Mouse (Mus musculus) C2C12 (cell line): ENCODE data around the gene Brsk1. TPM values are rescaled to one million over a fixed set of nuclear protein-coding genes. Genes with fewer than 3 reads are reported as not detected.

ENCODE experiments used
- H3K27me3 ChIP-seq: one replicate; pipeline ENCODE4 v1.6.1; 2011; ENCODE audit not compliant: control insufficient read depth, insufficient read depth, insufficient read length
- H3K36me3 ChIP-seq: one replicate; pipeline ENCODE4 v1.6.1; 2011; ENCODE audit not compliant: control insufficient read depth, insufficient read depth
- H3K4me3 ChIP-seq: one replicate; pipeline ENCODE4 v1.5.1; 2011; ENCODE audit warnings: mild to moderate bottlenecking, control low read depth; ENCODE audit not compliant: poor library complexity, insufficient read depth, severe bottlenecking
- H3K79me2 ChIP-seq: one replicate; pipeline ENCODE4 v1.6.1; 2011; ENCODE audit not compliant: control insufficient read depth, insufficient read depth
- H3K79me3 ChIP-seq: one replicate; pipeline ENCODE4 v1.6.1; 2011; ENCODE audit warnings: low read depth, control low read depth
- H3ac ChIP-seq: one replicate; pipeline ENCODE3; 2011; ENCODE audit warnings: low read depth; ENCODE audit not compliant: control insufficient read depth, insufficient read length
- CEBPB ChIP-seq: IDR thresholded peaks from one replicate; pipeline ENCODE4 v1.6.1; 2011; ENCODE audit warnings: low read depth, mild to moderate bottlenecking, control low read depth, moderate library complexity
- CTCF ChIP-seq: IDR thresholded peaks from one replicate; pipeline ENCODE4 v1.5.1; 2011; ENCODE audit not compliant: control insufficient read depth, insufficient read depth, insufficient read length
- FOSL1 ChIP-seq: IDR thresholded peaks from one replicate; pipeline ENCODE4 v1.8.0; 2011; ENCODE audit warnings: mild to moderate bottlenecking, low read length; ENCODE audit not compliant: poor library complexity, insufficient read depth, severe bottlenecking
- MAX ChIP-seq: IDR thresholded peaks from one replicate; pipeline ENCODE4 v1.6.1; 2011; ENCODE audit warnings: mild to moderate bottlenecking, control low read depth
- MYOD1 ChIP-seq: IDR thresholded peaks from one replicate; pipeline ENCODE4 v1.6.1; 2011; ENCODE audit warnings: low read depth; ENCODE audit not compliant: control insufficient read depth, insufficient read length
- MYOG ChIP-seq: IDR thresholded peaks from one replicate; pipeline ENCODE4 v1.6.1; 2011; ENCODE audit not compliant: control insufficient read depth, insufficient read length; ENCODE audit errors: extremely low read depth
- USF1 ChIP-seq: IDR thresholded peaks from one replicate; pipeline ENCODE4 v1.6.1; 2011; ENCODE audit warnings: low read depth, mild to moderate bottlenecking, control low read depth, moderate library complexity
- polyA plus RNA-seq: library from polyadenylated mRNA; unstranded; fragments of >200 nt; fragmentation: generic; extraction: Trizol; gene quantifications from one replicate; pipeline ENCODE4 v1.2.1, GENCODE M21; 2012; ENCODE audit warnings: missing spikeins

Gene Brsk1
- polyA plus RNA-seq, 1 experiment, result 15.3 TPM

- Histone ChIP-seq H3K36me3 (no peaks in the 10 kb centered on the region), H3K4me3 (no peak overlapping the region)
- TF ChIP-seq CTCF (no peak), MYOD1 (no peak), CEBPB (no peak), MYOG (no peak), MAX (no peak), USF1 (no peak), FOSL1 (no peak)
Observed at GRCm38 (mm10) chr7:4705098-4705497, 14.7 kb downstream of the Brsk1 start.

GRCm38 (mm10) chr7:4712594-4712993 lies 22.2 kb downstream of the Brsk1 start:
- no peak overlapping the region for H3K4me3 ChIP-seq
- H3K27me3 ChIP-seq, result no peaks in the 10 kb centered on the region
- H3K79me2 ChIP-seq, result no peaks in the 10 kb centered on the region
- TF ChIP-seq MAX (no peak), USF1 (no peak), MYOG (no peak), MYOD1 (no peak), FOSL1 (no peak), CEBPB (no peak), CTCF (no peak)
- H3K36me3 ChIP-seq, result no peaks in the 10 kb centered on the region
- H3K79me3 ChIP-seq, result no peaks in the 10 kb centered on the region
- H3ac ChIP-seq, result no peak overlapping the region

More at GRCm38 (mm10) chr7:4705098-4705497, 14.7 kb downstream of the Brsk1 start:
- Histone ChIP-seq H3K79me3 (no peaks in the 10 kb centered on the region), H3ac (no peak overlapping the region), H3K27me3 (no peaks in the 10 kb centered on the region), H3K79me2 (no peaks in the 10 kb centered on the region)

- Histone ChIP-seq H3K27me3 (no peaks in the 10 kb centered on the region), H3K79me3 (no peaks in the 10 kb centered on the region), H3K4me3 (no peak overlapping the region), H3K36me3 (no peaks in the 10 kb centered on the region), H3ac (no peak overlapping the region), H3K79me2 (no peaks in the 10 kb centered on the region)
- TF ChIP-seq MYOG, result no peak
- no peak for TF ChIP-seq MAX
- no peak for TF ChIP-seq CTCF
- TF ChIP-seq CEBPB, result no peak
- TF ChIP-seq MYOD1, result no peak
- TF ChIP-seq FOSL1, result no peak
- no peak for TF ChIP-seq USF1
Observed at GRCm38 (mm10) chr7:4716955-4717354, 26.6 kb downstream of the Brsk1 start.

DNA sequence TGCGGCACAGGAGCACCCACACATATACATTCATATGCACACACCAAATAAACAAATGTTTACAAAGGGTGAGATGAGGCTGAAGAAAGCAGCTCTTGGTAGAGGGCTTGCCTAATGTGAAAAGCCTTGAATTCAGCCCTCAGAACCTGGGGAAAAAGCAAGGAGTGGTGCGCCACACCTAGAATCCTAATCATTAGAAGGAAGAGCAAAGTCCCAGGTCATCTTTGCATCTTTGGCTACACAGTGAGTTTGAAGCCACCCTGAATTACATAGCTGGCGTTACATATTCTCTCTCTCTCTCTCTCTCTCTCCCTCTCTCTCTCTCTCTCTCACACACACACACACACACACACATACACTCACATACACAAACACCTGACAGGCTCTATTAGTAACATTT lies 28.9 kb downstream of the Brsk1 start:
- no peak overlapping the region for H3K4me3 ChIP-seq
- no peak for TF ChIP-seq FOSL1
- no peak for TF ChIP-seq CEBPB
- no peak overlapping the region for H3ac ChIP-seq
- H3K36me3 ChIP-seq, result no peaks in the 10 kb centered on the region
- H3K79me3 ChIP-seq, result no peaks in the 10 kb centered on the region
- no peaks in the 10 kb centered on the region for H3K79me2 ChIP-seq
- no peaks in the 10 kb centered on the region for H3K27me3 ChIP-seq

- TF ChIP-seq MYOG (no peak), USF1 (no peak), MAX (no peak), FOSL1 (no peak), CTCF (no peak), MYOD1 (no peak), CEBPB (no peak)
- Histone ChIP-seq H3K79me3 (no peaks in the 10 kb centered on the region), H3K4me3 (no peak overlapping the region)
Observed at GRCm38 (mm10) chr7:4723508-4723907, 33.1 kb downstream of the Brsk1 start.

GRCm38 (mm10) chr7:4724359-4724758 lies 34.0 kb downstream of the Brsk1 start:
- H3ac ChIP-seq, result no peak overlapping the region
- no peak overlapping the region for H3K4me3 ChIP-seq
- no peaks in the 10 kb centered on the region for H3K79me2 ChIP-seq
- no peaks in the 10 kb centered on the region for H3K79me3 ChIP-seq
- no peaks in the 10 kb centered on the region for H3K27me3 ChIP-seq
- TF ChIP-seq CEBPB (no peak), MYOD1 (no peak), FOSL1 (no peak), MYOG (no peak), USF1 (no peak), CTCF (no peak), MAX (no peak)
- H3K36me3 ChIP-seq, result no peaks in the 10 kb centered on the region

More at GRCm38 (mm10) chr7:4723508-4723907, 33.1 kb downstream of the Brsk1 start:
- H3K36me3 ChIP-seq, result no peaks in the 10 kb centered on the region
- H3K27me3 ChIP-seq, result no peaks in the 10 kb centered on the region
- no peak overlapping the region for H3ac ChIP-seq
- no peaks in the 10 kb centered on the region for H3K79me2 ChIP-seq
